Mouse (Mus musculus) kidney, postnatal 25 days (tissue): ENCODE measurements at regions not wholly inside any gene's neighbourhood (a gene's known extent, or its start where the extent isn't known, plus 50 kb on each side); places are given as distances from the start of the nearest gene placed in this dataset.

Source experiments
- DNase-seq, 2 experiments: peaks; one replicate each; pipeline ENCODE4 v3.0.0; 2021; ENCODE audit warnings: mixed read lengths in 2 of 2

DNA sequence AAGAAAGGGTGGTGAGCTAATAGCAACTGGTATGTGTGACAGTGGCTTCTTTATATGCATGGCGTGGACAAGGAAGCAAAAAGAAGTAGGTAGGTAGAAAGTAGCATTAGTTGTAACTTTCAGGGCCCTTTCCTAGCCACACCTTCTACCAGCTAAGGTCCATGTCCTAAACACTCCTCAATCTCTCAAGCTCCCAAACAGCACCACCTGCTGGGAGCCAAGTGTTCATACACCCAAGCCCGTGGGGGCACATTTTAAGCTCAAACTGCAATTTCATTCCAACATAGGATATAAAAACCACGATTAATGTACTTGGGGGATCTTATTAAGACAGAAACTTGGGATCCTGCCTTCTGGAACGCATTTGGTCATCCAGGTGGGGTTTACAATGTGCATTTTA is 141.6 kb upstream of the Cox10 start:
- no peak for DNase-seq

DNA sequence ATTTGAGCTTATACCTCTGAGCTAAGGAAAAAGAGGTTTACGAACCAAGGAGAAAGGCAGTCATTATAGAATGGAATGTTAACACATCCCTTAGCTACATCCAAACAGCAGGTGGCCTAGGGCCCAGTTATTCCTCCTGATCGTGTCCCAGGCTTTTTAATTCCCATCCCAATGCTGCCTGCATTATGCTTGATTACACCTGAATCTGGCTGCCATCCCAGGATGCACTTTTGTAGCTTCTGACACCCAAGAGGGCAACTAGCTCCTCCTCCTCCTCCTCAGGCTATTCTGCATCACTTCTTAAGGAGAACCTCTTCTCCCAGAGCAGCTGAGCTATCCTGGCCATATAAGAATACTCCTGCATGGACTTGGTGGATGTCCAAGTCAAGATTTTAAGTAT is 137.9 kb upstream of the Cox10 start:
- no peak for DNase-seq

DNA sequence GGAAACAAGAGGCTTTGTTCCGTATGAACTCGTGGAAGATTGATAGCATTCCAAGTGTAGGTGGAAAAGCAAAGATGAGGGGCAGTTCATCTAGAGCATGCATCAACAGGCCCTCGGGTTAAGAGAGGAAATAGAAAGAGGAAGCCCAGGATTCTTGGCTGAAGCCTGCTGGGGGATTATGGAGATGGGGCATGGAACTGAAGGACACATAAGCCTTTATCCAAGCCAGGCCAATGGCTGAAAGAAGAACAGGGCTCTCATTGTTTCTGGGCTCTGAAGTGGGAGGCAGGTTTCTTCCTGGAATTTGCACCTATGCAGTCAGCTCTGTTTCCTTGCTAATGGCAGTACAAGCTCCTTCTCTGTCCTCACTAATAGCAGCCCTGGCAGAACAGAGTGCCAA is 131.6 kb upstream of the Cox10 start:
- no peak for DNase-seq

DNA sequence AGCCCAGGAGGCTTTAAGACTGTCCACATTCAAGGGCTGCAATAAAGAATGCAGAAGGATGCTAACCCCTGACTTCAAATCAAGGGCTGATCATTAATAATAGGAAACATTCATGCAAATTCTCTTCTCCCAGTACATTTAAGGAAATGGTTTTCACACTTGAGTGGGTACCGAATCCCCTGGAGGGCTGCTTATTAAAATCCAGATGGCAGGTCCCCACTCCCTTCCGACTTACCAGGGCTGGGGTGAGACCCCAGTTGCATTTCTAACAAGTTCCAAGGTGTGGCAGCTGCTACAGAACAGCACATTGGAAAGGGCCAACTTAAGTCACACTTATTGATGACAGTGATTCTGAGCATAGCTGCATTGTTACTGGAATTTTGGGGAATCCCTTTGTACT is 129.0 kb upstream of the Cox10 start:
- no peak for DNase-seq

DNA sequence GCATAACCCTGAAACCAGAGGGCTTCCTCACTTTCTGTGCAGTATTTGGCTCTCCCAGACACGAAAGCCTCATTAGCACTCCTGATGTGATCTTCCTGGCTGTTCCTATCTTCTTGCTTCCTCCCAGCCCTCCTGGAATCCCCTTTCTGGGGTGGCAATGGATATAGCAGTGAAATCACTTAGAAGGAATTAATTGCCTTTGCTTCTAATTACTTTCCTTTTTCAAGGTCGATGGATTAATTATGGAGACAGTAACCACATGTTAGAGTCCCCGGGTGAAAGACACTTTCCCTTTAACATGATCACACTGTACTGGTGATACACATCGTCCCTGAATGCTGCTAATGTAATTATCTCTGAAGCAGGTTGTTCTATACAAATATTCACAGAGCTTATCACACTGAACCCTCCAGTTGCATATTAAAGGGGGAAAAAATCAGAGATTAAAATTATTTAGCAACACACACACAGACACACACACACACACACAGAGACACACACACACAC is 128.1 kb upstream of the Cox10 start:
- DNase-seq, result no peak

DNA sequence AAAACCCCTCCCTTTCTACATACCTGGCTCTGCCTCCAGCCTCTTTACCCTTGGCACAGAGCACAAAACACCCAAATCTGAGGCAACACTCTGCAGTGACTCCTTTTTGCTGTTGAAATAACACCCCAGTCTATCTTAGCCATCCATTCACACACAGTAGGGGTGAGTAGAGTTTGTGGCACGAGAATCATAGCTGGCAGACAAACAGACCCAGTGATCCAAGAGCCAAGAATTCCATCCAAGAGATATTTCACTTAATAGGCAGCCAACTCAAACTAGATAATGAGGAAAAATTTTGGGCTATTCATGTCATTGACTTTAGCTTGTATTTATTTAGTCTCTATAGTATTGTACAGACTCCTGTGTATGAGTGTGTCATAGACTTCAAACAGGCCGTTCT is 126.9 kb upstream of the Cox10 start:
- DNase-seq, result no peak

DNA sequence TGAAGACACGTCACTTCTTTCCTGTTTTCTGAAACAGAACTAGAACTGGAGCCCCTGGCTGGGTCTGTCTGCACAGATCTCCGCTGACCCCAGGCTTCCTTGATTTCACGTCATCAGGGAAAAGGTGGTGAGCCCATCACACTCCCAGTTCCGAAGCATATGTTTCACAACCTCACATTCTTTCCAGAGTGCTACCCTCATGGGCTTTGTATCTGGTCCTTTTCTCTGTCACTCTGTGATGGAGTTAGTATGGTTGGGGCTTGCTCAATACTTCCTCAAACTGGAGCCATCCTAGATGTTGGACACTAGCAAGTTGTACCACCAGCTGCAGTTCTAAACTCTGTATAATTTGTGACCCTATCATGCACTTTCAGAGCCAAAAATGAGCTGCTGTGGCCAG is 125.8 kb upstream of the Cox10 start:
- DNase-seq, result no peak

DNA sequence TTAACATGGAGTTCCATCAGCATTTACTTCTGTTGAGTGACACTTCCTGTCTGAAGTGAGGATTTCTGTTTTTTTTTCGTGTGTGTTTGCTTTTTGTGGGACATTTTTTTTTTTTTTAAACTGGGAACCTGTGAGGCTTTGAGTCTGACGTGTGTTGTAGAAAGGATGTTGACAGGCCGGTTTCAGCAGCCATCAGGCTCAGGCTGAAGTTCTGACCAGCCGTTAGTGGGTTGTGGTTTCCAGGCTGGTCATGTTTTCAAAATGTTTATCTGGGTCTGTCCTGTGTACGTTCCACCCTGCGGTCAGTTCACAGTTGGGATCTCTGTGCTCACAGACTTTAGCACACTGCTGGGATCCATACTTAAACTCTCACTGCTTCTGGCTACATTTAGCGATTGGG is 125.0 kb upstream of the Cox10 start:
- no peak for DNase-seq

DNA sequence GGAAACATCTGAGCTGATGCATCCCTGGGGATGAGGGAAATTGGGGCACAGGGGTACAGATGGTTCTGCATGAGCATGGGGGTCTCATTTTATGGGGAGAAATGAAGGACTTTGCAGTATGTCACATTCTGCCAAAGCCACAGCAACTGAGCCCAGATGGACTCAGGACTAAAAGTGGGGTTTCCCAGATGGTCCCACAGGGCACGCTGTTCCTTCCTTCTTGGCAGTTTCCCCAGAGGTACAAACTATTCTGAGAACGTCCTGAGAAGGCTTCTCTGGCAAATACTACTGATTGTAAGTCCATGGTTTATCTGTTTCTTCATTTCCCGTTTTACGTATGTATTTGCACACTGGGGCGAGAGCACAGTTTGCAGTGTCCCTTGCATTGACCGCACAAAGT is 121.6 kb upstream of the Cox10 start:
- no peak for DNase-seq

DNA sequence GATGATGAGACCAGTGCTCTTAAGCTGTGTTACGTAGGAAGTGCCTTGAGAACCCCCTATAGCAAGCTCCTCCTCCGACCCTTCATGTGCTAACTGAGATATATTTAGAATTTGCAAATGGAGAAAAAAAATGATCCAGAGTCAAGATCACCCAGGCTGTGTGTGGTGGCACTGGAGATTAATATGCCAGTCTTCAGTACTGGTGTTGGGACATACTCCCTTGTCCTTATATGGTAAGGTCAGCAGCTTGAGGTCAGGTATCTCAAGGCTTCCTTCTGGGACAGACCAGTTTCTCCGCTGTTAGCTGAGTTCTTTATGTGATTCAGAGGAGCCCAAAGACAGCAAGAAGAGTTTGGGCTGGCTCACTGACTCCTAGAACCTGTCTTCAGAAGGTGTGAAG is 116.0 kb upstream of the Cox10 start:
- no peak for DNase-seq

DNA sequence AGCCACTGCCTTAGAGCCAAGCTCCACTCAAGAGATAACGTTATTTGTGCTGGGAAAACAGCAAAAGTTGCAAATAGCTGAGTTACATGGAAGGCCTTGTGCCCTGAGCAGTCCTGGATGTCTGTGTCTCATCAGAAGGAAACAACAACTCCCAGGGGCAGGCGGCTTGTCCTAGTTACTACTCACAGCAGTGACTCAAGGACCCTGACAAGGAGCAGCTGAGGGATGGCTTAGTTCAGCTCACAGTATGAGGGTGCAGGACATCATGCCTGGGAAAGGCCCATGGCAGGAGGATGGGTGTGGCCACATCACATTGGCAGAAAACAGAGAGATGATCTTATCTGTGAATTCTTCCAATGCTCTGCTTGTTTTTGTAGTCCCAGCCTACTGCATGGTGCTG is 109.4 kb upstream of the Cox10 start:
- no peak for DNase-seq

DNA sequence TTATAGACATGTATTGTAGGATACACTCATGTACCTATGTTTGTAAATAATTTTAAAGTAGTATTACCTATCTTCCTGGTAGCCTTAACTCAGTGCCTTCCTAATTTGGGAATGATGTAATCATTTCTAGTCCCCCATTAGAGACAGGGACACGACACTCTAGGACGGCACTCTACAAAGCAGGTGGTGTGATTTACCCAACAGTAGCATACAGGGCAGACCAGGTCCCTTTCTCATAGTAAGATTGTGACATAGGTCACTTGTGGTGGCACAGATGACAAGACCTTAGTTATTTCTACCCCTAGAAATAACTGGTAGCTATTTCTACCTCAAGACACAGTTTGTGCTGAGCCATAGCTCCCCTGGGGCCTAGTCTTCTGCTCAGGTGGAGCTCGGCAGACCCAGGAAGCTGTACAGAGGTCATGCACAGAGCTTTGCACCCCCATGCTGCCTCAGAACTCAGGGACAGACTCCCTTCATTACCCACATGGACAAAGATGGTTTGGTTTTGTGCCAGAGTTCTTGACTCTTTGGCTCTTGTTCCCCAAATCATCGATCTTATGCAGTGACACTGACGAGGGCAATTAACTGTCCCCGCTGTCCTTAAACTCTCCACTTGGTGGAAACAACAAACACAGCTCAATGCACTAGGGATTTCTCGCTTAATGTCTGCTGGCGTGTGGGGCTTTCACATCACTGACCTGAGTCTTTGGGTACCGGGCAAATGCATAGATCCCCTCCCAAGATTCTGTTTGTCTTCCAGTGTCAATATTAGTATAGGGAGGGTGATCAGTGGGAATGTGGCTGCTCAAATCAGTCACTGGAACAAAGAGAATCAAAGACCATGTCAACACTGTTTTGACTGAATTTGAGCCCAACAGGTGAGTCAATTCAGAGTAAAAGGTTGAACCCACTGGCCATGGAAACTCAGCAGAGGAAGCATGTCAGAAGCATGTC is 108.5 kb upstream of the Cox10 start:
- no peak for DNase-seq

DNA sequence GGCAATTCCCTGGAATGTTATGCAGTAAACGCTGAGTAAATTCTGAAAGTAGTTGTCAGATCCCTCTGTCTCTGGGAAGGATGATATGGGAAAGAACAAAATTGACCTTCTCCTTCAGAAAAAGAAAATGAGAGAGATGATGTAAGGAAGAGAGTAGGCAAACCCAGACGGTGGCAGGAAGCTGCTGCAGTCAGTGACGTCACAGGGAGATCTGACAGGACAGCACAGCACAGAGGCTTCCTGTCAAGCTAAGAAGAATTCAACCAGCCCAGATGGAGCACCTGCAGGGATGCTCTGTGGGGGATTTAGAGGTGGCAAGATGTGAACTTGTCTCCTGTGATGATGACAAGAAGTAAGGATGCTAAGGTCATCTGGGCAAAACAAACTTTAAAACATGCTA is 107.7 kb upstream of the Cox10 start:
- DNase-seq, result no peak

DNA sequence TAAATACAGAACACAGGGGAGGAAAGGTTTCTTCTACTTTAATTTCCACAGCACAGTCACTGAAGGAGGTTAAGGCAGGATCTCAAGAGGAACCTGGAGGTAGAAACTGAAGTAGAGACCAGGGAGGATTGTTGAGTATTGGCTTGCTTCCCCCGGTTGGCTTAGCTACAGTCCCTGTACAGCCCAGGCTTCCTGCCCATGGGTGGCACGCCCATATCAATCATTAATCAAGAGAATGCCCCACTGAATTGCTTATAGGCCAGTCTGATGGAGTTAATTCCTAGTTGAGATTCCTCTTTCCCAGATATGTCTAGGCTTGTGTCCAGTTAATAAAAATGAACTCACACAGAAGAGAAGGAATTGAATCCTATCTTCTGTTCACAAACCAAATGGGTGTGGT is 107.3 kb upstream of the Cox10 start:
- DNase-seq, result peak; percentile 10 to 40

DNA sequence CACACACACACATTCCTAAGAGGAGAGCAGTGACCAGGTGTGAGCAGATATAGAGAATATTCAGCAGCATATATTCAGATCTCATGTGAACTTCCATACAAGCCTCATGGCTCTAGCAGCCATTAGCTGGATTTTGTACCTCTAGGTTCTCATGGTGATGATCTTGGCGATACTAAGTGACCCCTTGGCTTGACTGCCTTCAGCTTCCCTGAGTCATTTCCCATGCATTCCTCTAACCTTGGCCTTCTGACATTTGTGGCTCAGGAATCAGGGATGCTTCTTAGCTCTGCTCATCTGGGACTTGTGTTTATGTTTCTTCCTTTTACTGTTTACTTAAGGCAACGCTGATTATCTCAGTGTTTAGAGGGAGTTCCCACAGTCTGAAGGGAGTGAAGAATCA is 100.8 kb upstream of the Cox10 start:
- DNase-seq, result no peak

DNA sequence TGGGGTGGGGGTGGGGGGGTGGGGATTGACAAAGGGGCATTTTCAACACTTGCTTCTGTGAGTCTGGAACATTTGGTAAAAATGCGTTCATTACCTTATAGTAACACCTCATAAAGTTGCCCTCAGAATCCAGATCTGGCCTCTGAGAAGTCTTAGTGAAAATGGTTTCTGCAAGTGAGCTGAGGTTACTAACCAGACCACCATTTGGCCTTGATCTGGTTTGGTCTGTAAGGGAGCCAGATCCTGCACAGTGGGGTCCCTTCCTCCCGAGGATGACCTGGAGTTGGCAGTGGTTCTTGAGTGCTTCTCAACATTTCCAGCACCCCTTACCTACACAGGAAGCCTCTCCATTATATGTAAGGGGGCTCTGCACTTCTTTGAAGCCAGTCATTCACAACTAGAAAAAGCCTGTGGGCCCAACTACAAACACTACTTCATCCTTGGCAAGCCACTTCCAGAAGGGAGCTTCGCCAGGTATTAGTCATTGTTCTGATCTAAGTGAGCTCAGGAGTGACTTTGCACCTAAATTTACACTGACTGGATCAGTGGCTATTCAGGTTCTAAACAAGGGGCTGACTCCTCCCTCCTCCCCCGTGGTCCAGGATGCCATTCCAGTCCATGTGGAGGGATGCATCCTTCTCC is 94.3 kb upstream of the Cox10 start:
- DNase-seq, result no peak

DNA sequence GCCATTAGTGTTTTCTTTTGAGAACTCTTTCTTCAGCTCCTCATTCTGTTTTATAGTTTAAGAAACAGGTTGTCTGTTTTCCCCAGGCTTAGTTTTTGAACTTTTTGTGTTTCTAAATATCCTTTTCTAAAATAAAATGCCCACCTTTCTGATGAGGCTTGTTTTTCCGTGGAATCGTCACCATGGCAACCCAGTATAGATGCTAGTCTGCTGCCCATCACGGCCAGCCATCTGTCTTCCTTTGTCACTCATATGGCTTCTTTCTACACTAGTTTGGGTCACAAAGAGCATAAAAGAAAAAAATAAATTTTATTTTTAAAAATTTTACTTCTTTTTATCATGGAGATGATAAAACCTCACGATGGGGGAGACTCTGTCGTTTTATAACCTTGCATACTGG is 93.7 kb upstream of the Cox10 start:
- no peak for DNase-seq

DNA sequence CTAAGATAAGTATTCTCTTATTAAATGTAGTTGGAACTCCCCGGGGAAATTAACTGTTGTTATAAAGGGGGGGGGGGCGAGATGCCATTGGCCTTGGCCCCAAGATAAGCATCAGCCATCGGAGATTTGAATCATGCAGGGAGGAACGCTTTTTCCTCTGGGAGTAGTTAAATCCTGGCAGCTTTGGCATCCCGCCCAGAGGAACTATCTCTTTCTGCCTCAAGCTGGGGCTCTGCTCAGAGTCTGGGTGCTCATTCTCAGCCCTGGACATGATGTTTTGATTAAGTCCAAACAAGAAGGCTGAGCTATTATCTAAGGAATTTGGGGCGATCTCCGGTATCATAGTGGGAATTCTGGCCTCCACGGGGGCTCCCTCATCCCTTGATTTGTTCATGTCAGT is 89.4 kb upstream of the Cox10 start:
- peak; percentile 57 to 62 for DNase-seq

DNA sequence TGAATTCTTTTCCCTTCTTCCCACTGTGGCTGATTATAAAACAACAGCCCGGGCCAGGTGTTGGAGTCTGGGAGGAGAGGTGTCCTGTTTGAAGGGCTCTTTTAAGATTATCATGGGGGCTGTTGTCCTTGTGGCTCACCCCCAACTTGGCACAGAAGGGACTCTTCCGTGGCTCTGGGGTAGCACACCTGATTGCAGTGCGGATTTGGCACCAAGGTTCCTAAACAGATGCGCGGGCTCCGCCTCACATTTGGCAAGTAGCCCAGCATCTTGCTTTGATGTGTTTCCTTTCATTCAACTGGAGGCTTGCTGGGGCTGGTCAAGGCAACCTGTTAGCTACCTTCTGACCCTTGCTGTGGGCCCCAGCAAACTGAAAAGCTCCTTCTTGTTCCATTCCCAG is 85.5 kb upstream of the Cox10 start:
- DNase-seq, result no peak

DNA sequence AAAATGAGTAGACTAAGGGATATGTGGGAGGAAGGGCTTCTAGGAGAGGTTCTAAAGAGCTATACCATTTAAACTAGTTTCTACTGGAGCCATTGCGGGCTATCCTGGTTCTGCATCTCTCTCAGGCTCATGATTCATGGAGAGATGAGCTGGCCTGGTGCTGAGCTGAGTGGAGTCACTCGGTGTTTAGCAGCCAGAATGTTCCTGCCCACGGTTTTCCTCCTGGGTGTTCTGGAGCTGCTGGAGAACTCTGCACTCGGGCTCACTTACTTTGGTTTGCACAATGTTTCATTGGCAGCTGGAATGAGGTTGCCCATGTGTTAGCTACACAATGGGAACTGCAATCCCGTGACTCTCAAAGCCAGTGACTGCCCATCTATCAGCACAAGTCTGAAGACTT is 79.0 kb upstream of the Cox10 start:
- no peak for DNase-seq

DNA sequence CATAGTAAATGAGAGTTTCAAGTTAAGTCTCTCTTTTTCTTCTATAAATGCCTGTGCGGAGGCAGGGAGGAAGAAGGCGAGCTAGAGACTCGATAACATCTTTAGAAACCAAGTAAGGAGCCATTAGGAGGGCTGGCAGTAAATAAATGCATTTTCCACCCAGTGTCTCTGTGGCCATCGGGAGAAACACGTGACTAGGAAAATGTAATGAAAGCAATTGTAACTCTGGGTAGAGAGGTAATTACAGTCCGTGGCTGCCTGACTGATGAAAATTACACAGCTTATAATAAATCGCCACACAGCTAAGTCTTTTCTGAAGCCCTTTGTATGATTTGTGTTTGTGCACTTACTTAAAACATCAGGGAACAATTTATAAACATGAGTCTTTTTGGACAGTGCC is 77.4 kb upstream of the Cox10 start:
- no peak for DNase-seq

DNA sequence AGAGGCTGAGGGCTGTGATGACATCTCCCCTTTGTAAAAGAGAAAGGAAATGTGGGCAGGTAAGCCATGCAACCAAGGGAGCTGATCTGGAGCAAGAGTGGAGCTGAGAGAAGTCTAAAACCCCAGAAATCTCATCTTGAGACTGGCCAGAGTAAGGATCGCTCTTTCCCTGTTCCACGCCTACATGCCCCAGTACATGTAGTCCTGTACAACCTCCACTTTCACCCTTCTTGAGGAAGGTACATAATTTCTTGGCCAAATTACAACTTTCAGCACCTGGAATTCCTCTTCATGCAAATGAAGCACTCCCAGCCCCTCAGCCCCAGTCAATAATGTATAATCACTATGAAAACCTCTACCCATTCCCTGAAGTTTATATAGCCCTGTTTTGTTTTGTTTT is 60.2 kb upstream of the Cox10 start:
- DNase-seq, result no peak

DNA sequence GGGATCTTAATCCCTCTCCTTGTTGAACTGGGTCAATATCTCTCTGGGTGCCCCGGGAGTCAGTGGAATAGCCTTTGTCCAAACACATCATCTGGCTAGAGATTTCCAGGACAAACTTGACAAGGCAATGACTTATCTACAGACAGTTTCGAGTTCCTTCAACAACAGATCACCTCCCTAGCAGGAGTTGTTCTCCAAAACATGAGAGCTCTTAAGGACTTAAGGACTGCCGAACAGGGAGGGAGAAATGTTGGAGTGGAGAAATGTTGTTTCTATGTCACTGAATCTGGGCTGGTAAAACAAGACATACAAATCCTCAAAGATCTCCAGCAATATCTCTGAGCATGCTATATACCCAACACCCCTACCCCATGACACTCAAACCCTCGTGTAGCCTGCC is 59.7 kb upstream of the Cox10 start:
- DNase-seq, result no peak

DNA sequence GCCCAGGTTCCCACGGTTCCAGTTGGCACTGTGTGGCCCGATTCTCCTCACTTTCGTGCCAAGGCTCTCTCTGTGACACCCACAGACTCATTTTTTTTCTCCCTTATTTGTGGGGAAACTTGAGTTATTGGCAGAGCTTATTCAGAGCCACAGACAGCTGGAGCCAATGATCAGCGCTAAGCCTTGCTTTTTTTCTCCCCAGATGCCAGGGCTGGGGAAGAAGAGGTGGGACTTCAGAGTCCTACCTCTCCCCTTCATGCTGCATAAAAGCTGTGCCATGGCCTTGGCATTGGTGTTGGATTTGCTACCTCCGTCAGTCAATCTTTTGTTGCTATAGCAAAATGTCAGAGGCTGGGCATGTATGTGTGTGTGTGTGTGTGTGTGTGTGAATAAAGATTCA is 56.5 kb upstream of the Cox10 start:
- no peak for DNase-seq

DNA sequence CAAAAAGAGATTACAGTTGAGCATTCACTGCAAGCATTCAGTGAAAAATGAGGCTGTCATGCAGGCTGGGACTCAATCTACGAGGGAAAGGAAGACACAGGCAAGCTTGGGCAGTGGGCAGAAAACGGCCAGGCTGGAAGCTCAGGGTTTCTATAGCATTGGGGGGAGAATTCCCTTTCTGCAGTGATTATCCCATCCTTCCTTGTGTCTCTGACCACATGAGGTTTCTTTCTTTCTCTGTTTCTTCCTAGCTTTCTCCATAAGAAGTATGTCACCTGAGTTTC is 56.0 kb upstream of the Cox10 start:
- DNase-seq, result no peak
